Mouse (Mus musculus) liver, embryonic 14.5 days (tissue): ENCODE measurements around the gene Ltbp2.

Experiments
- CTCF ChIP-seq: IDR thresholded peaks from 2 replicates; pipeline ENCODE4 v1.5.1; 2016; ENCODE audit warnings: antibody characterized with exemption, low read depth, control low read depth
- EP300 ChIP-seq: IDR thresholded peaks from 2 replicates; pipeline ENCODE4 v1.6.1; 2016; ENCODE audit warnings: antibody characterized with exemption, low read depth

- TF ChIP-seq CTCF (no peak), EP300 (peak; percentile 96)
These were observed 21.8 kb downstream of the Ltbp2 start for GRCm38 (mm10) chr12:84854392-84855033.
